Mouse (Mus musculus) CH12.LX (cell line): ENCODE data around the gene Gtdc1. TPM values are rescaled to one million over a fixed set of nuclear protein-coding genes. Genes with fewer than 3 reads are reported as not detected.
A peak's percentile ranks its signal among the peaks of the same experiment; 100 is the strongest.

ENCODE experiments used
- DNase-seq: peaks from one replicate; pipeline ENCODE4 v3.0.0-alpha.2; 2013; ENCODE audit errors: extremely low read depth
- H3K27ac ChIP-seq: 2 replicates; pipeline ENCODE4 v1.5.1; 2012; ENCODE audit warnings: low read depth, mild to moderate bottlenecking, control low read depth, moderate library complexity; ENCODE audit not compliant: insufficient read depth
- H3K27me3 ChIP-seq: replicated peaks from 2 replicates; pipeline ENCODE3; 2012; ENCODE audit warnings: inconsistent platforms
- H3K36me3 ChIP-seq, 2 experiments: replicated peaks in 1 of 2; 2 replicates each; pipeline versions ENCODE3 to v1.6.1; 2012; ENCODE audit warnings: inconsistent platforms in 1 of 2, low read length in 1 of 2, mild to moderate bottlenecking in 1 of 2, mixed read lengths in 1 of 2, moderate library complexity in 1 of 2; ENCODE audit not compliant: control insufficient read depth in 1 of 2, insufficient read depth in 1 of 2
- H3K4me1 ChIP-seq, 2 experiments: 2 replicates each; pipeline ENCODE4 v1.6.1; 2012; ENCODE audit warnings: inconsistent platforms in 1 of 2, moderate library complexity in 1 of 2; ENCODE audit not compliant: insufficient read depth in 2 of 2, control insufficient read depth in 1 of 2
- H3K4me2 ChIP-seq: 2 replicates; pipeline ENCODE4 v1.6.1; 2012; ENCODE audit warnings: low read depth, mild to moderate bottlenecking, control low read depth; ENCODE audit not compliant: poor library complexity, insufficient read depth, severe bottlenecking
- H3K4me3 ChIP-seq, 3 experiments: fragments of 150-350 bp in 1 of 3; sonication (generic) in 1 of 3; replicated peaks in 1 of 3; 2 replicates each; pipeline versions ENCODE3 to v1.5.1; 2011 to 2012; ENCODE audit warnings: low read depth in 2 of 3, low read length in 2 of 3, mild to moderate bottlenecking in 2 of 3, moderate library complexity in 2 of 3, control low read depth in 1 of 3, improper control_type of control experiment in 1 of 3, inconsistent platforms in 1 of 3, mixed read lengths in 1 of 3; ENCODE audit not compliant: poor library complexity in 1 of 3
- H3K79me2 ChIP-seq: replicated peaks from 2 replicates; pipeline ENCODE4 v1.6.1; 2012; ENCODE audit warnings: mild to moderate bottlenecking, moderate library complexity; ENCODE audit not compliant: control insufficient read depth, poor library complexity, insufficient read depth, severe bottlenecking; ENCODE audit errors: extremely low read depth
- H3K9ac ChIP-seq: 2 replicates; pipeline ENCODE4 v1.6.1; 2012; ENCODE audit warnings: low read depth, mild to moderate bottlenecking, control low read depth, moderate library complexity; ENCODE audit not compliant: insufficient read depth
- H3K9me3 ChIP-seq: replicated peaks from 2 replicates; pipeline ENCODE3; 2012; ENCODE audit warnings: low read length, inconsistent platforms, mixed read lengths
- CTCF ChIP-seq, 2 experiments: IDR thresholded peaks in 1 of 2; conservative IDR thresholded peaks in 1 of 2; 2 replicates each; pipeline ENCODE4 v1.5.1; 2011 to 2012; ENCODE audit warnings: low read depth in 2 of 2, low read length in 2 of 2, improper control_type of control experiment in 1 of 2, inconsistent platforms in 1 of 2, mild to moderate bottlenecking in 1 of 2, moderate library complexity in 1 of 2
- HCFC1 ChIP-seq: IDR thresholded peaks from 2 replicates; pipeline ENCODE4 v1.6.1; 2012; ENCODE audit warnings: low read depth, mild to moderate bottlenecking, inconsistent platforms, low read length, improper control_type of control experiment
- IRF4 ChIP-seq: IDR thresholded peaks from 2 replicates; pipeline ENCODE4 v1.6.1; 2014; ENCODE audit warnings: low read depth, mild to moderate bottlenecking, inconsistent platforms, low read length, improper control_type of control experiment
- JUN ChIP-seq: IDR thresholded peaks from 2 replicates; pipeline ENCODE4 v1.6.1; 2011; ENCODE audit warnings: low read depth, mild to moderate bottlenecking, low read length, improper control_type of control experiment, moderate library complexity; ENCODE audit not compliant: insufficient read depth
- JUND ChIP-seq: conservative IDR thresholded peaks from 2 replicates; pipeline ENCODE4 v1.6.1; 2011; ENCODE audit warnings: low read depth, low read length, improper control_type of control experiment
- MAFK ChIP-seq: IDR thresholded peaks from 2 replicates; pipeline ENCODE4 v1.6.1; 2011; ENCODE audit warnings: low read length, improper control_type of control experiment; ENCODE audit not compliant: insufficient replicate concordance
- MEF2A ChIP-seq: IDR thresholded peaks from 2 replicates; pipeline ENCODE4 v1.6.1; 2014; ENCODE audit warnings: low read depth, mild to moderate bottlenecking, inconsistent platforms, low read length, improper control_type of control experiment, borderline replicate concordance
- MYC ChIP-seq: IDR thresholded peaks from 2 replicates; pipeline ENCODE4 v1.6.1; 2011; ENCODE audit warnings: low read depth, mild to moderate bottlenecking, improper control_type of control experiment, low read length
- POLR2AphosphoS2 ChIP-seq: IDR thresholded peaks from 2 replicates; pipeline ENCODE4 v1.6.1; 2011; ENCODE audit warnings: low read depth, low read length, improper control_type of control experiment
- RAD21 ChIP-seq: IDR thresholded peaks from 2 replicates; pipeline ENCODE4 v1.6.1; 2011; ENCODE audit warnings: low read depth, mild to moderate bottlenecking, low read length, improper control_type of control experiment, moderate library complexity
- TBP ChIP-seq: conservative IDR thresholded peaks from 2 replicates; pipeline ENCODE4 v1.6.1; 2011; ENCODE audit warnings: low read depth, low read length, improper control_type of control experiment
- UBTF ChIP-seq: IDR thresholded peaks from 2 replicates; pipeline ENCODE4 v1.6.1; 2012; ENCODE audit warnings: low read depth, mild to moderate bottlenecking, inconsistent platforms, low read length, improper control_type of control experiment, moderate library complexity
- USF2 ChIP-seq: conservative IDR thresholded peaks from 2 replicates; pipeline ENCODE4 v1.6.1; 2011; ENCODE audit warnings: low read depth, low read length, improper control_type of control experiment
- ZC3H11A ChIP-seq: IDR thresholded peaks from 2 replicates; pipeline ENCODE4 v1.6.1; 2012; ENCODE audit warnings: low read depth, mild to moderate bottlenecking, inconsistent platforms, low read length, improper control_type of control experiment
- ZMIZ1 ChIP-seq: IDR thresholded peaks from 2 replicates; pipeline ENCODE4 v1.6.1; 2012; ENCODE audit warnings: low read depth, mild to moderate bottlenecking, inconsistent platforms, low read length, improper control_type of control experiment
- dilution Hi-C: fragments of 300-500 bp; cut with MboI; formaldehyde crosslinking; loops from 2 replicates; pipeline ENCODE4 v1.14.3; 2020; ENCODE audit warnings: low sequenced_read_pairs; ENCODE audit not compliant: extremely low pct_unique_long_range_greater_than_20kb, extremely low pct_ligation_motif_present
- in situ Hi-C: fragments of 300-500 bp; cut with MboI; formaldehyde crosslinking; loops from 3 replicates; pipeline ENCODE4 v1.14.3; 2019; ENCODE audit warnings: low sequenced_read_pairs, low pct_ligation_motif_present, low pct_unique_long_range_greater_than_20kb, mixed read lengths
- polyA plus RNA-seq: library from polyadenylated mRNA; unstranded; fragments of >175 nt; gene quantifications from 2 replicates; pipeline ENCODE4 v1.2.1, GENCODE M21; 2012; ENCODE audit warnings: low read depth; ENCODE audit not compliant: insufficient read length
- total RNA-seq, 2 experiments: library from RNA; depleted of rRNA; stranded (reverse); fragments of 300-350 nt in 1 of 2; fragments of >200 nt in 1 of 2; gene quantifications; 2 replicates each; pipeline ENCODE4 v1.2.3; 2012 to 2014

The Gtdc1 gene
- total and polyA plus RNA-seq, 3 experiments = 11.1 to 18.2 (median 15.8) TPM

- TF ChIP-seq MEF2A (peak; percentile 69), RAD21 (no peak; the same call in 1 of the 2 replicates), POLR2AphosphoS2 (no peak; the same call in 1 of the 2 replicates), HCFC1 (peak; percentile 56)
Measured at GRCm38 (mm10) chr2:44952830-44953422, 25.5 kb upstream of the Gtdc1 start (continued).

GRCm38 (mm10) chr2:44951651-44952213, 24.3 kb upstream of the Gtdc1 start:
- peaks cover 4 to 43% of the 10 kb centered on the region in 2 experiments; a peak in 3 of 4 replicates for H3K4me1 ChIP-seq
- in situ Hi-C loops = no loop called here
- dilution Hi-C loops = no loop called here
- TF ChIP-seq ZC3H11A = no peak
- TF ChIP-seq IRF4 = no peak
- no peak for TF ChIP-seq JUN
- no peak for TF ChIP-seq USF2
- TF ChIP-seq TBP = no peak
- TF ChIP-seq MYC = no peak
- TF ChIP-seq ZMIZ1 = no peak
- TF ChIP-seq, all 38 proteins: peak for 0
- 0 out of 2 replicates have a peak overlapping the region, but pooled peaks have one; percentile 12 for H3K27ac ChIP-seq
- H3K79me2 ChIP-seq = peaks cover 5% of the 10 kb centered on the region
- no peaks in the 10 kb centered on the region for H3K27me3 ChIP-seq
- no peaks in the 10 kb centered on the region for H3K9me3 ChIP-seq
- H3K9ac ChIP-seq = peak overlapping the region; percentile 26; the same call in 1 of the 2 replicates
- DNase-seq = no peak
- no peaks in the 10 kb centered on the region for H3K36me3 ChIP-seq
- H3K4me2 ChIP-seq = peak overlapping the region; percentile 29
- H3K4me3 ChIP-seq = no peak overlapping the region

- H3K4me3 ChIP-seq = no peak overlapping the region
- dilution Hi-C loops = no loop called here
- no peaks in the 10 kb centered on the region for H3K9me3 ChIP-seq
- no peak overlapping the region for H3K9ac ChIP-seq
- H3K4me2 ChIP-seq = no peak overlapping the region
- no peak for DNase-seq
- in situ Hi-C loops = no loop called here
- no peaks in the 10 kb centered on the region for H3K79me2 ChIP-seq
- no peaks in the 10 kb centered on the region for H3K27me3 ChIP-seq
- no peaks in the 10 kb centered on the region for H3K36me3 ChIP-seq
- peak; percentile 93 for TF ChIP-seq MAFK
- no peak for TF ChIP-seq CTCF (conservative IDR thresholded peaks at IDR 0.05 in 1 of 2, IDR thresholded peaks at IDR 0.05 in 1 of 2; ENCODE audit: low read depth in 2 of 2, low read length in 2 of 2)
- no peak for TF ChIP-seq UBTF
- no peak for TF ChIP-seq JUND
- no peak overlapping the region for H3K27ac ChIP-seq
- no peaks in the 10 kb centered on the region for H3K4me1 ChIP-seq
Measured at GRCm38 (mm10) chr2:44944689-44945088, 17.2 kb upstream of the Gtdc1 start.
